Mouse (Mus musculus) MEL (cell line): ENCODE results near the gene Gm28047. TPM values are rescaled to one million over a fixed set of nuclear protein-coding genes. Genes with fewer than 3 reads are reported as not detected.

ENCODE experiments used
- DNase-seq: peaks from one replicate; pipeline ENCODE4 v3.0.0; 2011; ENCODE audit warnings: low read depth, low spot score
- H3K27ac ChIP-seq: 2 replicates; pipeline ENCODE4 v1.5.1; 2012; ENCODE audit warnings: low read depth, mild to moderate bottlenecking, control low read depth, low read length, moderate library complexity; ENCODE audit not compliant: control insufficient read depth
- H3K27me3 ChIP-seq, 2 experiments: fragments of 150-350 bp in 1 of 2; sonication (generic) in 1 of 2; 2 replicates each; pipeline ENCODE4 v1.6.1; 2012; ENCODE audit warnings: low read length in 2 of 2, mild to moderate bottlenecking in 2 of 2, improper control_type of control experiment in 1 of 2, moderate library complexity in 1 of 2; ENCODE audit not compliant: insufficient read depth in 2 of 2, control insufficient read depth in 1 of 2
- H3K36me3 ChIP-seq, 2 experiments: 2 replicates each; pipeline ENCODE4 v1.6.1; 2012 to 2014; ENCODE audit warnings: low read length in 2 of 2, improper control_type of control experiment in 1 of 2, inconsistent platforms in 1 of 2, mild to moderate bottlenecking in 1 of 2; ENCODE audit not compliant: insufficient read depth in 2 of 2, control insufficient read depth in 1 of 2
- H3K4me1 ChIP-seq, 2 experiments: fragments of 150-350 bp in 1 of 2; sonication (generic) in 1 of 2; 2 replicates each; pipeline ENCODE4 v1.6.1; 2012; ENCODE audit warnings: low read length in 2 of 2, improper control_type of control experiment in 1 of 2, mild to moderate bottlenecking in 1 of 2; ENCODE audit not compliant: insufficient read depth in 2 of 2, control insufficient read depth in 1 of 2
- H3K4me3 ChIP-seq, 2 experiments: fragments of 150-350 bp in 1 of 2; sonication (generic) in 1 of 2; 2 replicates each; pipeline ENCODE4 v1.5.1; 2012; ENCODE audit warnings: low read depth in 2 of 2, low read length in 2 of 2, mild to moderate bottlenecking in 2 of 2, moderate library complexity in 2 of 2, control low read depth in 1 of 2, improper control_type of control experiment in 1 of 2; ENCODE audit not compliant: control insufficient read depth in 1 of 2, insufficient read depth in 1 of 2
- H3K79me2 ChIP-seq: 2 replicates; pipeline ENCODE4 v1.6.1; 2012; ENCODE audit warnings: mild to moderate bottlenecking, low read length, moderate library complexity; ENCODE audit not compliant: control insufficient read depth, poor library complexity, insufficient read depth
- H3K9ac ChIP-seq: 2 replicates; pipeline ENCODE4 v1.6.1; 2012; ENCODE audit warnings: low read depth, mild to moderate bottlenecking, control low read depth, low read length, moderate library complexity; ENCODE audit not compliant: control insufficient read depth, poor library complexity, severe bottlenecking
- H3K9me3 ChIP-seq: fragments of 150-350 bp; sonication (generic); replicated peaks from 2 replicates; pipeline ENCODE4 v1.6.1; 2012; ENCODE audit warnings: mild to moderate bottlenecking, low read length, improper control_type of control experiment, moderate library complexity; ENCODE audit not compliant: insufficient read depth
- CHD1 ChIP-seq: IDR thresholded peaks from 2 replicates; pipeline ENCODE4 v1.6.1; 2012; ENCODE audit warnings: low read depth, mild to moderate bottlenecking, inconsistent platforms, low read length, improper control_type of control experiment
- CHD2 ChIP-seq: IDR thresholded peaks from 2 replicates; pipeline ENCODE4 v1.6.1; 2011; ENCODE audit warnings: low read length, improper control_type of control experiment
- CTCF ChIP-seq, 3 experiments: IDR thresholded peaks in 2 of 3; conservative IDR thresholded peaks in 1 of 3; 2 replicates each; pipeline ENCODE4 v1.5.1; 2011 to 2012; ENCODE audit warnings: low read length in 3 of 3, low read depth in 2 of 3, mild to moderate bottlenecking in 2 of 3, improper control_type of control experiment in 1 of 3, inconsistent platforms in 1 of 3, mixed read lengths in 1 of 3, moderate library complexity in 1 of 3; ENCODE audit not compliant: control insufficient read depth in 1 of 3, insufficient read depth in 1 of 3, poor library complexity in 1 of 3, severe bottlenecking in 1 of 3
- E2F4 ChIP-seq: IDR thresholded peaks from 2 replicates; pipeline ENCODE4 v1.6.1; 2011; ENCODE audit warnings: low read depth, low read length, improper control_type of control experiment, borderline replicate concordance
- ELF1 ChIP-seq: IDR thresholded peaks from 2 replicates; pipeline ENCODE4 v1.6.1; 2014; ENCODE audit warnings: low read depth, mild to moderate bottlenecking, inconsistent platforms, low read length, improper control_type of control experiment, moderate library complexity
- EP300 ChIP-seq, 2 experiments: IDR thresholded peaks; 2 replicates each; pipeline ENCODE4 v1.6.1; 2011; ENCODE audit warnings: improper control_type of control experiment in 2 of 2, low read length in 2 of 2, low read depth in 1 of 2, mild to moderate bottlenecking in 1 of 2
- ETS1 ChIP-seq: IDR thresholded peaks from 2 replicates; pipeline ENCODE4 v1.6.1; 2012; ENCODE audit warnings: low read depth, mild to moderate bottlenecking, inconsistent platforms, low read length, improper control_type of control experiment, moderate library complexity
- GATA1 ChIP-seq: IDR thresholded peaks from 2 replicates; pipeline ENCODE4 v1.6.1; 2011; ENCODE audit warnings: low read depth, low read length, improper control_type of control experiment
- HCFC1 ChIP-seq: IDR thresholded peaks from 2 replicates; pipeline ENCODE4 v1.6.1; 2012; ENCODE audit warnings: low read depth, mild to moderate bottlenecking, inconsistent platforms, low read length, improper control_type of control experiment, moderate library complexity
- JUND ChIP-seq: IDR thresholded peaks from 2 replicates; pipeline ENCODE4 v1.6.1; 2011; ENCODE audit warnings: low read depth, mild to moderate bottlenecking, improper control_type of control experiment, low read length
- MAFK ChIP-seq: IDR thresholded peaks from 2 replicates; pipeline ENCODE4 v1.6.1; 2011; ENCODE audit warnings: low read depth, mild to moderate bottlenecking, low read length, improper control_type of control experiment, borderline replicate concordance
- MAZ ChIP-seq: IDR thresholded peaks from 2 replicates; pipeline ENCODE4 v1.6.1; 2012; ENCODE audit warnings: low read depth, mild to moderate bottlenecking, inconsistent platforms, low read length, improper control_type of control experiment
- MEF2A ChIP-seq: IDR thresholded peaks from 2 replicates; pipeline ENCODE4 v1.6.1; 2014; ENCODE audit warnings: low read depth, mild to moderate bottlenecking, inconsistent platforms, low read length, improper control_type of control experiment; ENCODE audit not compliant: poor library complexity, insufficient replicate concordance, severe bottlenecking; ENCODE audit errors: extremely low read depth
- MXI1 ChIP-seq: IDR thresholded peaks from 2 replicates; pipeline ENCODE4 v1.6.1; 2011; ENCODE audit warnings: mild to moderate bottlenecking, low read depth, low read length, improper control_type of control experiment
- MYB ChIP-seq: IDR thresholded peaks from 2 replicates; pipeline ENCODE4 v1.6.1; 2011; ENCODE audit warnings: mild to moderate bottlenecking, low read depth, low read length, improper control_type of control experiment
- MYC ChIP-seq: IDR thresholded peaks from 2 replicates; pipeline ENCODE4 v1.6.1; 2011; ENCODE audit warnings: low read depth, mild to moderate bottlenecking, low read length, improper control_type of control experiment, moderate library complexity
- NRF1 ChIP-seq: IDR thresholded peaks from 2 replicates; pipeline ENCODE4 v1.6.1; 2014; ENCODE audit warnings: low read depth, mild to moderate bottlenecking, inconsistent platforms, low read length, improper control_type of control experiment, moderate library complexity; ENCODE audit not compliant: poor library complexity, insufficient read depth, severe bottlenecking
- POLR2AphosphoS2 ChIP-seq: IDR thresholded peaks from 2 replicates; pipeline ENCODE4 v1.6.1; 2011; ENCODE audit warnings: low read length, improper control_type of control experiment
- POLR2AphosphoS5 ChIP-seq: IDR thresholded peaks from 2 replicates; pipeline ENCODE4 v1.6.1; 2012; ENCODE audit warnings: low read depth, borderline replicate concordance, mild to moderate bottlenecking, inconsistent platforms, low read length, moderate library complexity, mixed read lengths
- RAD21 ChIP-seq: IDR thresholded peaks from 2 replicates; pipeline ENCODE4 v1.6.1; 2011; ENCODE audit warnings: mild to moderate bottlenecking, low read depth, low read length, improper control_type of control experiment
- RCOR1 ChIP-seq: IDR thresholded peaks from 2 replicates; pipeline ENCODE4 v1.6.1; 2012; ENCODE audit warnings: low read depth, mild to moderate bottlenecking, inconsistent platforms, low read length, improper control_type of control experiment
- SIN3A ChIP-seq: IDR thresholded peaks from 2 replicates; pipeline ENCODE4 v1.6.1; 2012; ENCODE audit warnings: low read length, improper control_type of control experiment, inconsistent platforms
- SMC3 ChIP-seq: IDR thresholded peaks from 2 replicates; pipeline ENCODE4 v1.6.1; 2011; ENCODE audit warnings: low read depth, low read length, improper control_type of control experiment
- TBP ChIP-seq: IDR thresholded peaks from 2 replicates; pipeline ENCODE4 v1.8.0; 2011; ENCODE audit warnings: low read depth, low read length, improper control_type of control experiment
- TCF12 ChIP-seq: IDR thresholded peaks from 2 replicates; pipeline ENCODE4 v1.6.1; 2014; ENCODE audit warnings: low read depth, mild to moderate bottlenecking, inconsistent platforms, low read length, improper control_type of control experiment, moderate library complexity
- UBTF ChIP-seq: IDR thresholded peaks from 2 replicates; pipeline ENCODE4 v1.6.1; 2012; ENCODE audit warnings: low read depth, mild to moderate bottlenecking, inconsistent platforms, low read length, improper control_type of control experiment, moderate library complexity, borderline replicate concordance; ENCODE audit not compliant: insufficient read depth
- USF2 ChIP-seq, 2 experiments: IDR thresholded peaks; 2 replicates each; pipeline ENCODE4 v1.6.1; 2011 to 2012; ENCODE audit warnings: improper control_type of control experiment in 2 of 2, low read length in 2 of 2, borderline replicate concordance in 1 of 2, inconsistent platforms in 1 of 2, low read depth in 1 of 2, mild to moderate bottlenecking in 1 of 2; ENCODE audit not compliant: insufficient read depth in 1 of 2
- ZC3H11A ChIP-seq: IDR thresholded peaks from 2 replicates; pipeline ENCODE4 v1.6.1; 2012; ENCODE audit warnings: low read depth, mild to moderate bottlenecking, inconsistent platforms, low read length, improper control_type of control experiment
- ZKSCAN1 ChIP-seq: IDR thresholded peaks from 2 replicates; pipeline ENCODE4 v1.6.1; 2012; ENCODE audit warnings: low read depth, mild to moderate bottlenecking, inconsistent platforms, low read length, improper control_type of control experiment, moderate library complexity
- ZMIZ1 ChIP-seq: IDR thresholded peaks from 2 replicates; pipeline ENCODE4 v1.6.1; 2012; ENCODE audit warnings: low read depth, mild to moderate bottlenecking, inconsistent platforms, low read length, improper control_type of control experiment, moderate library complexity
- ZNF384 ChIP-seq: IDR thresholded peaks from 2 replicates; pipeline ENCODE4 v1.6.1; 2012; ENCODE audit warnings: low read depth, mild to moderate bottlenecking, inconsistent platforms, low read length, improper control_type of control experiment
- polyA plus RNA-seq, 2 experiments: library from polyadenylated mRNA; stranded (reverse) in 1 of 2; unstranded in 1 of 2; fragments of >175 nt in 1 of 2; fragments of >200 nt in 1 of 2; gene quantifications; 2 replicates each; pipeline versions ENCODE4 v1.2.1 to v1.2.4; 2012; ENCODE audit warnings: low replicate concordance in 2 of 2, low read depth in 1 of 2; ENCODE audit not compliant: insufficient read length in 2 of 2, insufficient read depth in 1 of 2, missing spikeins in 1 of 2
- total RNA-seq: library from RNA; depleted of rRNA; stranded (reverse); fragments of 300-350 nt; gene quantifications from 2 replicates; pipeline ENCODE4 v1.2.3, GENCODE M21; 2012

Gm28047 gene
- total and polyA plus RNA-seq, 3 experiments, result 0.52 TPM; not detected in 2

DNA sequence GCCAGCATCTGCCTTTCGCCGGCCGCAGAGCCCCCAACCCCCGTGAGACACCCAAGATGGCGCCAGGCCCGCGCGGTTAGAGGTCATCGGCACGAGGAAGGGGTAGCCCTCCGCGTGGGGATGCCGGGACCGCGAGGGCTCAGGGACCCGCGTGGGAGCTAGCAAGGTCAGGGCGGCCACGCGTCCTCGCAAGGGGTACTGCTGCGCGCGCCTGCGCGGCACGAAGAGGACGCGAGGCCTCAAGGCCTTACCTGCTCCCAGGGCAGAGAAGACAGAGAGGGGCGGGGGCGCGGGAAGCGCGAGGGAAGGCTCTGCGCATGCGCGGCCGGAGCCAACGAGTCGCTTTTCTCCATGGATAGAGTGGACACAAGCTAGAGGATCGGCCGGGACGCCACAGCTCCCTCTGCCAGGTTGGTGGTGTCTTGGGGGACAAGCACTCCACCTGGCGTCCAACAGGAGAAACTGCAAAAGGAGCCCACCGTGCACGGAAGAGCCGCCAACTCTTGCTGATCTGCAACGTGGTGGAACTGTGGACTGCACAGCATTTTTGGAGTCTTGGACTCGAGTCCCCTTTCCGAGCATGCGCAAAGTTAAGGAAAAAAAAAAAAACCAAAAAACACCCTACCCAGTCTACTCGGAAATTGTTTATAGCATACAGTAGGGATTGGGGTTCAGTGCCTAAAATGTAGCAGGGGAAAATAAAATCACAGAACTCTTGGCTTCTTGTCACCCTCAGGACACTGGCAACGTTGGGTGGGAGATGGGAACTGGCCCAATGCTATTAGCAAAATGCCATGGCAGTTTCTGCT, 46.1 kb upstream of the Gm28047 start (continued):
- TF ChIP-seq ELF1, result peak; percentile 71
- TF ChIP-seq TCF12, result peak; percentile 86
- TF ChIP-seq MYB, result no peak
- TF ChIP-seq GATA1, result 0 out of 2 replicates have a peak, but pooled peaks have one; percentile 25
- TF ChIP-seq POLR2AphosphoS2, result peak; percentile 75; the same call in 1 of the 2 replicates
- TF ChIP-seq MYC, result peak; percentile 95
- peak; percentile 97 for TF ChIP-seq SMC3
- TF ChIP-seq USF2 (IDR thresholded peaks at IDR 0.05; ENCODE audit: borderline replicate concordance in 1 of 2, insufficient read depth in 1 of 2, low read depth in 1 of 2, low read length in 2 of 2), result no peak
- peak; percentile 64 for TF ChIP-seq JUND
- TF ChIP-seq SIN3A, result peak; percentile 93
- peak in 1 of 2 experiments; percentile 79; a peak in 2 of 4 replicates for TF ChIP-seq EP300 (IDR thresholded peaks at IDR 0.05; ENCODE audit: low read depth in 1 of 2, low read length in 2 of 2)

GRCm38 (mm10) chr15:102670281-102670680, 45.4 kb upstream of the Gm28047 start:
- Histone ChIP-seq H3K4me1 (peaks cover 4 to 10% of the 10 kb centered on the region in 2 experiments), H3K27ac (peak overlapping the region; percentile 86)
- peak; percentile 74 for DNase-seq
- TF ChIP-seq NRF1 (no peak), RCOR1 (no peak), SIN3A (no peak; the same call in 1 of the 2 replicates), MAZ (no peak), MAFK (no peak), E2F4 (no peak), UBTF (no peak), ZC3H11A (no peak), CHD2 (no peak), MXI1 (no peak), CTCF (IDR thresholded peaks at IDR 0.05 in 2 of 3, conservative IDR thresholded peaks at IDR 0.05 in 1 of 3; ENCODE audit: control insufficient read depth in 1 of 3, insufficient read depth in 1 of 3, low read depth in 2 of 3, low read length in 3 of 3, poor library complexity in 1 of 3, severe bottlenecking in 1 of 3) (peak in 1 of 3 experiments; percentile 2; a peak in 1 of 6 replicates), RAD21 (no peak), ZKSCAN1 (no peak), ZMIZ1 (no peak), ZNF384 (peak; percentile 5; the same call in 1 of the 2 replicates), ETS1 (no peak), MYB (no peak), USF2 (IDR thresholded peaks at IDR 0.05; ENCODE audit: borderline replicate concordance in 1 of 2, insufficient read depth in 1 of 2, low read depth in 1 of 2, low read length in 2 of 2) (no peak), EP300 (IDR thresholded peaks at IDR 0.05; ENCODE audit: low read depth in 1 of 2, low read length in 2 of 2) (no peak), POLR2AphosphoS2 (peak; percentile 65; the same call in 1 of the 2 replicates), CHD1 (0 out of 2 replicates have a peak, but pooled peaks have one; percentile 91), HCFC1 (peak; percentile 31; the same call in 1 of the 2 replicates), TBP (no peak), SMC3 (no peak), MEF2A (no peak), POLR2AphosphoS5 (no peak; the same call in 1 of the 2 replicates)

More at GRCm38 (mm10) chr15:102670281-102670680, 45.4 kb upstream of the Gm28047 start:
- Histone ChIP-seq H3K9me3 (no peaks in the 10 kb centered on the region), H3K27me3 (no peaks in the 10 kb centered on the region), H3K9ac (peak overlapping the region; percentile 96), H3K36me3 (peaks cover 9 to 22% of the 10 kb centered on the region in 2 experiments), H3K4me3 (peak overlapping the region; percentile 77 to 85), H3K79me2 (peaks cover 19% of the 10 kb centered on the region)
